Mouse (Mus musculus): Measurements from ENCODE around the gene Fxyd7. TPM values are rescaled to one million over a fixed set of nuclear protein-coding genes. Genes with fewer than 3 reads are reported as not detected.

Gene Fxyd7
- total RNA-seq (2021) = 1 to 10 TPM; 1.4 to 1.6 TPM
- long read RNA-seq, experiment 1, partial matches to known transcripts = 0 of 6 reads
- long read RNA-seq, experiment 1, other reads (novel, unspliced or antisense) = 6 of 6 reads
- long read RNA-seq, experiment 2 = 0 reads

DNA sequence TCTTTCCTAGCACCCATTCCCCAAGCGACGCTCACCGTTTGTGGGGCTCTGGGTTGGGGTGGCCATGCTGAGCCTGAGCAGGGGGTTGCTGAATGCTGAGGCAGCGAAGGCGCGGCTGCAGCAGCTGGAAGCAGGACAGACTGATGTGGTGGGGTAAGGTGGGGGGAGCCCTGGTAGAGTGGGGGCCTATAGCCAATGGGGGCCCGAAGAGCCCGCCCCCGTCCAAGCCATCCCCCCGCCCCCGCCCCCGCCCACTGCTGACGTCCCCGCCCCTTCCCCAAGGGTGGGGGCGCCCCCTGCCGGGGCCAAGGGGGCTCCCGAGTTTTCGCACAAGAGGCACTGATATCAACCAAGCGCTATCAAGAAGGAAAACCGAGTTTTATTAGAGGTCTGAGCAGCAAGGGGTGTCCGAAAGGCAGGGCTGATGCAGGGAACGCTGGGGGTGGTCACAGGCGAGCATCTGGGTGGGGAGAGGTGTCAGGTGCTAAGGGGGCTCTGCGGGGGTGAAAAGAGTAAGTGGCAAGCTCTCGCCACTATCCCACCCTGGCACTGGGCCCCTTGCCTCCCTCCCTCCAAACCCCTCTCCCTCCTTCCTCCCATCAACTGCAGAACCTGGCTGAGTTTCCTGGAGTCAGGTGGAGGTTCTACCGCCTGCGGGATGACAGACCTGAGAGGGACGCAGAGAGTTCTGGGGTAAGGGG, at the start of gene Fxyd7:
TSS of gene Fxyd7 (minus strand) at position 147 of the 701 bp plus-strand sequence.
- DNase-seq = no peak
- intact Hi-C loops (cut with DNase I) = loop anchor here (5.0 to 10.0 kb wide), 2 partner anchors 94 to 103 kb away; partner anchors contain the start of genes Gramd1a and Usf2
- Histone ChIP-seq H3K4me3 (peak within 1 kb of the TSS; percentile 75), H3K27ac (peak within 1 kb of the TSS; percentile 66)
- peak; percentile 14; the same call in 1 of the 2 replicates for TF ChIP-seq CTCF (IDR thresholded peaks at IDR 0.05)

- TF ChIP-seq CTCF (IDR thresholded peaks at IDR 0.05) = no peak
- H3K4me3 ChIP-seq = no peak overlapping the region
- H3K27ac ChIP-seq = no peak overlapping the region
- no peak for DNase-seq
- intact Hi-C loops (cut with DNase I) = loop anchor here (5.0 kb wide), 1 partner anchor 57 kb away; the partner anchor contains the start of gene Gramd1a
Observed at GRCm38 (mm10) chr7:31100786-31101185, 49.5 kb upstream of the Fxyd7 start.

GRCm38 (mm10) chr7:31099612-31099982, 48.3 kb upstream of the Fxyd7 start:
- Histone ChIP-seq H3K4me3 (no peak overlapping the region), H3K27ac (no peak overlapping the region)
- TF ChIP-seq CTCF (IDR thresholded peaks at IDR 0.05) = peak; percentile 38; the same call in 1 of the 2 replicates
- no peak for DNase-seq
- intact Hi-C loops (cut with DNase I) = loop anchor here (5.0 to 10.0 kb wide), 2 partner anchors 122 to 225 kb away; no protein-coding TSS in a partner anchor

- TF ChIP-seq CTCF (IDR thresholded peaks at IDR 0.05) = peak; percentile 52; the same call in 1 of the 2 replicates
- no peak overlapping the region for H3K4me3 ChIP-seq
- intact Hi-C loops (cut with DNase I) = loop anchor here (5.0 to 10.0 kb wide), 2 partner anchors 122 to 224 kb away; no protein-coding TSS in a partner anchor
- peak overlapping the region; percentile 44 for H3K27ac ChIP-seq
- DNase-seq = no peak
Observed at GRCm38 (mm10) chr7:31098697-31099611, 47.7 kb upstream of the Fxyd7 start.

- DNase-seq = peak; percentile 94
- no peak; the same call in none of the 2 replicates for TF ChIP-seq CTCF (IDR thresholded peaks at IDR 0.05)
- Histone ChIP-seq H3K27ac (peak overlapping the region; percentile 78), H3K4me3 (peak overlapping the region; percentile 60)
- intact Hi-C loops (cut with DNase I) = loop anchor here (1.0 to 10.0 kb wide), 3 partner anchors 38 to 223 kb away; partner anchors contain the start of gene Lgi4
Observed at GRCm38 (mm10) chr7:31097583-31098248, 46.4 kb upstream of the Fxyd7 start.

GRCm38 (mm10) chr7:31096892-31097564, 45.8 kb upstream of the Fxyd7 start:
- Histone ChIP-seq H3K27ac (peak overlapping the region; percentile 62; the same call in 1 of the 2 replicates), H3K4me3 (no peak overlapping the region)
- TF ChIP-seq CTCF (IDR thresholded peaks at IDR 0.05) = no peak
- no peak for DNase-seq
- intact Hi-C loops (cut with DNase I) = loop anchor here (1.0 to 10.0 kb wide), 3 partner anchors 38 to 222 kb away; partner anchors contain the start of gene Lgi4

- peak overlapping the region; percentile 36 for H3K27ac ChIP-seq
- H3K4me3 ChIP-seq = no peak overlapping the region
- no peak for DNase-seq
- intact Hi-C loops (cut with DNase I) = loop anchor here (2.0 to 10.0 kb wide), 3 partner anchors 16 to 220 kb away; no protein-coding TSS in a partner anchor
- peak; percentile 46 for TF ChIP-seq CTCF (IDR thresholded peaks at IDR 0.05)
Observed at GRCm38 (mm10) chr7:31094774-31095501, 43.7 kb upstream of the Fxyd7 start.

DNA sequence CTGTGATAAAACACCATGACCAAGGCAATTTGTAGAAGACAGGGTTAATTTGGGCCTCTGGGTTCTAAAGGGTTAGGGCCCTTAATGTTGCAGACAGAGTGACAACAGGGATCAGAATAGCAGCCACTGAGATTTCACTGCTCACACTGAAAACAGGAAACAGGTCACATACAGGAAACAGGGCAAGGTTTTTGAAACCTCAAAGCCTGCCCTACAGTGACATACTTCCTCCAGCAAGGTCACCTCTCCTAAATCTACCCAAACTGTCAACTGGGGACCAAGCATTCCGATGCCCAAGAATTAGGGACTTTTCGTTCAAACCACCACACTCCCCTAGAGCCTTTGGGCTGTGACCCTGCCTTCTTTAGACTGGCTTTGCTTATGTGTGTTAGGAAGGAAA, 38.5 kb upstream of the Fxyd7 start:
- no peak for TF ChIP-seq CTCF (IDR thresholded peaks at IDR 0.05)
- no peak for DNase-seq
- no peak overlapping the region for H3K4me3 ChIP-seq
- intact Hi-C loops (cut with DNase I) = loop anchor here (10.0 kb wide), 1 partner anchor 215 kb away; no protein-coding TSS in a partner anchor
- peak overlapping the region; percentile 8; the same call in 1 of the 2 replicates for H3K27ac ChIP-seq

- Histone ChIP-seq H3K27ac (peak overlapping the region; percentile 95), H3K4me3 (no peak overlapping the region)
- TF ChIP-seq CTCF (IDR thresholded peaks at IDR 0.05) = no peak
- DNase-seq = no peak
- intact Hi-C loops (cut with DNase I) = no loop called here
Observed at GRCm38 (mm10) chr7:31088206-31088605, 36.9 kb upstream of the Fxyd7 start.

GRCm38 (mm10) chr7:31087262-31087661, 36.0 kb upstream of the Fxyd7 start:
- H3K27ac ChIP-seq = peak overlapping the region; percentile 95
- intact Hi-C loops (cut with DNase I) = no loop called here
- TF ChIP-seq CTCF (IDR thresholded peaks at IDR 0.05) = no peak
- no peak for DNase-seq
- H3K4me3 ChIP-seq = no peak overlapping the region
